Mouse (Mus musculus): Measurements from ENCODE around the gene Gm3776.
"Not testable (repeated sequence)": the region's sequence is repeated elsewhere in the genome, so short reads cannot be mapped to it uniquely, and the experiment has no call there.

Gm3776 gene

DNA sequence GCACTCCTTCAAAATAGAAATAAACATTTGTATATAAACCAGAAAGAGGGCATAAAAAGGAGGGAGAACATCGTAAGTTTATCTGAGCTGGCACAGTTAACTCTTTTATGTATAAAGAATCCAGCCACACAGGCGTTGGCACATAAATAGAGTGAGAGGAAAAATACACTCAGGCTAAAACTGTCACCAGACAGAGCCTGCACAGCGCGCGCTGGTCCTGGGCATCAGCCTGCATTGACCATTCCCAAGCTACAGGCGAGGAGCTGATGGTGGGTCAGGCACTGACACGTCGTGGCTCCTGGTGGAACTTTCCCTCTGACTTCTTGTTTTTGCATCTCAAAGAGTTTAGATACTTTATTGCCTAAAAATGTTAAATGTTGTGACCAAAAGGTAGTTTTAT is 35.5 kb downstream of the Gm3776 start:
- DNase-seq (ENCODE audit: low read depth, low spot score): not testable (repeated sequence)

DNA sequence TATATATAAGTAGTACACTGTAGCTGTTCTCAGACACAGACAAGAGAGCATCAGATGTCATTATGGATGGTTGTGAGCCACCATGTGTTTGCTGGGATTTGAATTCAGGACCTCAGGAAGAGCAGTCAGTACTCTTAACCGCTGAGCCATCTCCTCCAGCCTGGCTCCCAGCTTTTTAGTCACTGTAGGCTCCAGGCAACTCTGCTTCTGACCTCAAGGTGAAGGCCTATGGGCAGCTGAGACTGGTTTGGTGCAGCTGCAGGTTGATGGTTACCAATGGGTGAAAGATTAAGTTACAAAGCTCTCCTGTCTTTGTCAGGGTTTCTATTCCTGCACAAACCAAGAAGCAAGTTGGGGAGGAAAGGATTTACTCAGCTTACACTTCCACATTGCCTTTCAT is 36.8 kb downstream of the Gm3776 start:
- DNase-seq (ENCODE audit: low read depth, low spot score): not testable (repeated sequence)

DNA sequence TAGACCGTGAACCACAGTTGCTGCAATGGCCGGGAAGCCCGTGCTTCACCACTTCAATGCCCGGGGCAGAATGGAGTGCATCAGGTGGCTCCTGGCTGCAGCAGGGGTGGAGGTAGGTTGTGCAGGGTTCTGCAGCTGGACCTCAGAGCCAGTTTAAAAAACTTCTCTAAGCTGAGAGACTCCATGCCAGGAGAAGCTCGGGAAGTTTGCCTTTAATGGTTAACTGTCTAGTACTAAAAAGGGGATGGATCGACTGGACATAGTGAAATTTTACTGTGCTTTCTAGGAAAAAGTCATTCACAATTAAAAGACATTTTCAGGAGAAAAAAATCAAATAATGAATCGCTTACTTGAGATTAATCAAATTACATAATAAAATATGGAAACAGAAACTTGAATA is 37.9 kb downstream of the Gm3776 start:
- not testable (repeated sequence) for DNase-seq (ENCODE audit: low read depth, low spot score)

GRCm38 (mm10) chr9:78296089-78296488 is 39.2 kb downstream of the Gm3776 start:
- peak; percentile 64 for DNase-seq (ENCODE audit: low read depth, low spot score)

- no peak for DNase-seq (ENCODE audit: low read depth, low spot score)
Observed at GRCm38 (mm10) chr9:78298232-78298631, 41.3 kb downstream of the Gm3776 start.

- DNase-seq (ENCODE audit: low read depth, low spot score): not testable (repeated sequence)
Observed at GRCm38 (mm10) chr9:78299143-78299542, 42.2 kb downstream of the Gm3776 start.

- not testable (repeated sequence) for DNase-seq (ENCODE audit: low read depth, low spot score)
Observed at GRCm38 (mm10) chr9:78308122-78308521, 51.2 kb downstream of the Gm3776 start.

- no peak for DNase-seq (ENCODE audit: low read depth, low spot score)
Observed at GRCm38 (mm10) chr9:78314696-78315095, 57.8 kb downstream of the Gm3776 start, which contains the start of gene Omt2a. Gene Omt2a, minus strand, starts transcription at chr9:78314796.
